In genomic region chr8:126221631-126222030, GRCm38 (mm10) we compare ENCODE assay signal across 13 mouse cellular contexts.
DNase-seq lines count a peak whose midpoint lies in the region; ATAC-seq and TF ChIP-seq lines count a peak whose summit lies in the region.
"Had no signal": no experiment of that assay in that cellular context is flagged by ENCODE, and none has a peak within 500 bp of the region (broad histone marks: within the 10 kb centered on the region; RNA-seq: fewer than 3 reads in every experiment).

No protein-coding gene starts in this region.

- TF ChIP-seq POLR2A in heart, adult 2 months (IDR thresholded peaks at IDR 0.05; ENCODE audit: insufficient read depth, low read depth, low read length), result no peak

- 53% methylated on average over 1 of the region's 1 CpGs for WGBS in heart, adult 2 months
- 50% methylated on average over 1 of the region's 1 CpGs for WGBS in lung, embryonic 14.5 days

- no peak overlapping the region for H3K9ac ChIP-seq in heart, adult 2 months (ENCODE audit: low read depth, low read length)
- no peak overlapping the region for H3K9ac ChIP-seq in lung, embryonic 14.5 days
- H3K9ac ChIP-seq: midbrain, embryonic 12.5 days had no signal

- H3K27me3 ChIP-seq in heart, adult 2 months (ENCODE audit: control insufficient read depth, insufficient read depth, low read length), result no peaks in the 10 kb centered on the region
- H3K27me3 ChIP-seq in lung, embryonic 14.5 days (ENCODE audit: insufficient read depth, low read length), result no peaks in the 10 kb centered on the region
- H3K27me3 ChIP-seq: midbrain, embryonic 12.5 days had no signal

- H3K4me3 ChIP-seq in heart, adult 2 months, result no peak overlapping the region
- H3K4me3 ChIP-seq in lung, embryonic 14.5 days (ENCODE audit: low read depth, low read length), result no peak overlapping the region
- H3K4me3 ChIP-seq: midbrain, embryonic 12.5 days had no signal

- no peak overlapping the region for H3K27ac ChIP-seq in heart, adult 2 months
- no peak overlapping the region for H3K27ac ChIP-seq in lung, embryonic 14.5 days (ENCODE audit: low read depth)
- H3K27ac ChIP-seq: midbrain, embryonic 12.5 days had no signal

- intact Hi-C loops in heart, adult 2 months (cut with DNase I), result no loop called here
- intact Hi-C loops in heart, postnatal 25 days (cut with DNase I), result no loop called here
- intact Hi-C loops in heart, postnatal 14 days (cut with DNase I), result no loop called here

- DNase-seq in heart, adult 2 months, result no peak
- DNase-seq in heart, postnatal 25 days (ENCODE audit: low spot score), result no peak
- peak; percentile 14 for DNase-seq in lung, embryonic 14.5 days
- DNase-seq in lung, adult 18-20 months, result no peak
- DNase-seq in NIH3T3 (ENCODE audit: low read depth), result peak; percentile 11
- peak; percentile 52 for DNase-seq in retina, embryonic 14.5 days (ENCODE audit: low spot score)
- DNase-seq in cerebellum, adult 11 months, result no peak
- DNase-seq in heart, postnatal 14 days, result no peak
- DNase-seq: cerebellum, adult 9-11 months; heart, postnatal 4 days; kidney, adult 8-10 months had no signal

- TF ChIP-seq EP300 in heart, adult 2 months (IDR thresholded peaks at IDR 0.05; ENCODE audit: insufficient read depth, low read depth, low read length), result no peak

- no peaks in the 10 kb centered on the region for H3K9me3 ChIP-seq in lung, embryonic 14.5 days (ENCODE audit: low read depth, low read length)
- H3K9me3 ChIP-seq: midbrain, embryonic 12.5 days had no signal

- no peaks in the 10 kb centered on the region for H3K79me2 ChIP-seq in heart, adult 2 months (replicated peaks; ENCODE audit: control insufficient read depth, insufficient read depth, low read length)

- ATAC-seq in lung, embryonic 14.5 days (ENCODE audit: insufficient read depth), result no peak
- ATAC-seq: CD4-positive, CD25-positive, alpha-beta regulatory T cell, adult 4 months had no signal

- no peaks in the 10 kb centered on the region for H3K4me1 ChIP-seq in heart, adult 2 months (ENCODE audit: control insufficient read depth, insufficient read depth, low read length)
- no peaks in the 10 kb centered on the region for H3K4me1 ChIP-seq in lung, embryonic 14.5 days (ENCODE audit: insufficient read depth)
- H3K4me1 ChIP-seq: midbrain, embryonic 12.5 days had no signal

- no peaks in the 10 kb centered on the region for H3K36me3 ChIP-seq in heart, adult 2 months (ENCODE audit: control insufficient read depth, insufficient read depth, low read length)
- no peaks in the 10 kb centered on the region for H3K36me3 ChIP-seq in lung, embryonic 14.5 days (ENCODE audit: insufficient read depth)
- H3K36me3 ChIP-seq: midbrain, embryonic 12.5 days had no signal

- no peak overlapping the region for H3K4me2 ChIP-seq in lung, embryonic 14.5 days
- H3K4me2 ChIP-seq: midbrain, embryonic 12.5 days had no signal

- TF ChIP-seq CTCF in heart, adult 2 months (IDR thresholded peaks at IDR 0.05), result peak; percentile 23; the same call in 1 of the 2 replicates
- TF ChIP-seq CTCF in lung, embryonic 14.5 days (IDR thresholded peaks at IDR 0.05; ENCODE audit: low read depth), result peak; percentile 50

Comparison
In these comparisons a context has a peak if more than half of its experiments do, and no peak if none do; other contexts are left out.
1. DNase-seq: peak in lung, embryonic 14.5 days (single experiment), NIH3T3 (single experiment) and retina, embryonic 14.5 days (single experiment); none in heart, adult 2 months (0 of 2), heart, postnatal 25 days (single experiment), lung, adult 18-20 months (0 of 2), cerebellum, adult 11 months (single experiment) and heart, postnatal 14 days (0 of 2).